Mouse (Mus musculus) hindlimb bud, embryonic 11.5 days (tissue): ENCODE data around the gene Disc1.

Experiments
- DNase-seq: peaks from one replicate; pipeline ENCODE4 v3.0.0-alpha.2; 2012; ENCODE audit warnings: low read depth, low spot score; ENCODE audit errors: extremely low spot score

Gene Disc1

GRCm38 (mm10) chr8:125066913-125067595 is 13.1 kb downstream of the Disc1 start:
- DNase-seq = no peak

DNA sequence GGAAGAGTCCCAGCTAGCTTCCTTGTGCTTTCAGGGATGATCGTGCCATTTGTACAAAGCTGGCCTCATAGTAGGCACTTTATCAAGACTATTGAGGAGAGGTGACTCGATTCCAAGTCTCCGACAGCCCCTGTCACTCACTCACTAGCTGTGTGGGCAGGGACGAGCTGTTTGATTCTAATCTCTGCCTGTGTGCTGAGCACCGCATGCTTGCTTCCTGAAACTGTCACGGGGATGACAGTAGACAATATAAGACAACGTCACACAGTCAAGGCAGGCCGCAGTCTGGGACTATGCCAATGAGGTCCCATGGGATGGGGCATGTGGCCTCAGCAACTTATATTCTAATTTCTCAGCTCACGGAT is 13.6 kb downstream of the Disc1 start:
- no peak for DNase-seq

GRCm38 (mm10) chr8:125068146-125068905 is 14.3 kb downstream of the Disc1 start:
- no peak for DNase-seq

DNA sequence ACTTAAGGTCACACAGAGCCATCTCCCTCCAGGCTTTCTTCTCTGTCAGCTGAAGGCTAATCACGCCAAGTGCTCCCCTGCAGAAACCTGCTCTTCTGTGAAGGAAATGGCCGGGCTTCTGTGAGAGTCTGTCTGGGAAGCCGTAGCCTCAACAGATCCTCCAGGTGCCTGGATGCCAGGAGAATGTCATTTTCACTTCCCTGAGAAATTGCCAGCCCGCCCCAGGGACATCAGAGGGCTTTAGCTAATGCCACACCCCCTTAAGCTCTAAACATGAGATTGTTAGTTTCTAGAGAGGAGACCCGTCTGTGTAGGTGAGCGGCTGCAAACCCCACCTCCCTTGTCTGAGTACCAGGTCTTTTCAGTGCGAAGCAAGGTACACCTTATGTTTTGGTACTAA is 15.3 kb downstream of the Disc1 start:
- no peak for DNase-seq

DNA sequence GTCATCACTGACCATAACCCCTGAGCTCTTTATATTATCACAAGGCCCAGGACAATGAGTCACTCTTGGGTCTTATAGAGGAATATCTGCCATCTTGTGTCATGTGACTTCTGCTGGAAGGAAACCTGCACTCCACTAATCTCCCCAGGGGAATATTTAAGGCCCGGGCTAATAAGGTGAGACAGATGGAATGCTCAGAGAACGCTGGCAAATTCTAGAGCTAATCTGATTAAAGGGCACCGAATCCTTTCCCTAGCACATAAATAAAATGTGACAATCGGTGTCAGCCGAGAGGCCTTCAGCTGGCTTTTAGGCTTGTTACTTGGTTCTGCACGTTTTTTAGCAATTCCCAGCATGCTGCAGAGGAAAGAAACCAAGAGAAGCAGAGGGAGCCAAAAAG is 15.7 kb downstream of the Disc1 start:
- DNase-seq = no peak

GRCm38 (mm10) chr8:125074141-125074540 is 20.1 kb downstream of the Disc1 start:
- no peak for DNase-seq

GRCm38 (mm10) chr8:125074581-125074980 is 20.6 kb downstream of the Disc1 start:
- no peak for DNase-seq

DNA sequence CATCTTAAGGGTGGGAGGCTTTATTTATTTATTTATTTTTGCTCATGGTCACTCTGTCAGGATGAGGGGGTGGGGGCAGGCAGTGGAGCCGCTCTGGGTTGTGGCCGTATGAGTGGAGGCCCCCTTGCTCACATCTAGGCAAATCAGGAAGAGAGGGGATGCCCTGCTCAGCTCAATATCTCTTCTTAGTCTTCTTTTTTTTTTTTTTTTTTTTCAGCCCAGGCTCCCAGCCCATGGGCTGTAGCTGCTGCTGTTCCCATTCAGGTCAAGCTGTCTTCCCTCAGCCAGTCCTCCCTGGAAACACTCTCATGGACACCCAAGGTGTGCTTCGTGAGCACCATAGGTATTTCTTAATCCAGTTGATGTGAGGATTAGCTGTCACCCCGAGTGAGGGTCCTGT is 21.4 kb downstream of the Disc1 start:
- no peak for DNase-seq

DNA sequence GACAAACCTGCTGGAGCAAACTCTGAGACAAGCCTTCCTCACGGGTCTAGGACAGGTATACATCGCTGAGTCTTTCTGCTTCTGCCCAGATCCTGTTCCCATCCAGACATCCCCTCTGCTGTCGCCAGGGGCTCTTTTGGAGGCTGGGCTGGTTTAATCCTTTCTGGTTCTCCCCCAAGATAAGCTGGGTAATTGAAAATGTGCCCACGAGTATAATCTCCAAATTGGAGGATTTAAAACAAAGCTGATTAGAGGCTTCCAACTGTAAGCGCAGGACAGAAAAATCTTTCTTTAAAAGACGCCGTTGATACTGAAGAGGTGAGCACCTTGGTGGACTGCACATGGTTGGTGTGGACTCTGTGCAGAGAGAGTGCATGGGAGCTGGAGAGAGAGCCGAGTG is 23.3 kb downstream of the Disc1 start:
- DNase-seq = no peak

GRCm38 (mm10) chr8:125078771-125079384 is 24.9 kb downstream of the Disc1 start:
- no peak for DNase-seq

- DNase-seq = no peak
These were observed 26.7 kb downstream of the Disc1 start for GRCm38 (mm10) chr8:125080388-125081344.

GRCm38 (mm10) chr8:125083746-125084145 is 29.8 kb downstream of the Disc1 start:
- DNase-seq = no peak

GRCm38 (mm10) chr8:125084523-125084922 is 30.5 kb downstream of the Disc1 start:
- DNase-seq = no peak

GRCm38 (mm10) chr8:125090889-125091740 is 37.1 kb downstream of the Disc1 start:
- DNase-seq = no peak

DNA sequence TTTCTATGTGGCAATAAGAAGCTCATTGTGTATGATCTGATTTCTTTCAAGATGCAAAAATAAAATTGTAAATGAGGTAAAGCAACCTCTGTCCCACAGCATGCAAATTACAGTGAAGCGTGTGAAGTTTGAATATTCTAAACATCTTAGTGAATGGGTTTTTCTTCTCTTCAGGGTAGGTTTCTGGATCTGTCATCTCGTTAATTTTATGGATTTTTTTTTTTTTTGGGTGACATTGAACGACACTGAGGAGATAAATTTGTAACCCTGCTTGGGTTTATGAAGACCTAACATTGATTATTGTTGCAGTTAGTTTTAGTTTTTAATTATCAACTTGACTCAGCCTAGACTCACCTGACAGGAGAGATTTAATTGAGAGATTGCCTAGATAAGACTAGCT is 43.1 kb downstream of the Disc1 start:
- no peak for DNase-seq

- DNase-seq = no peak
These were observed 44.1 kb downstream of the Disc1 start for GRCm38 (mm10) chr8:125098050-125098449.

DNA sequence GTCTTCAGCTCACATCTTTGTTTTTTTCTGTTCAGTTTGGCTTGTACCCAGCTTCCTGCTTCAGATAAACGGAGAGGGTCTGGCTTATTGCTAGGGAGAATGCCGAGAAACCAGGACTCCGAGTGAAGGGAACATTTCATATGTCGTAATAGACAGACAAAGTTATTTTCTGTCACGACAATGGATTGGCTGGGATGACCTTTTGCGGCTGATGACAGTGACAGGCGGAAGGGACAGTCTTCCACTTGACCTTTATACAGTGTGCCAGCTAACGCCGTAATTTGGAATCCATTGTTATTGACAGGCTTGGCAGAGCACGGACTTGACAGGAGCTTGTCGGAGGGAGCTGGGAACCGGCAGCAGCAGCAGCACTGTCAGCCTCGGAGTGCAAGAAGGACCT is 48.3 kb downstream of the Disc1 start:
- no peak for DNase-seq

GRCm38 (mm10) chr8:125113171-125113570 is 59.2 kb downstream of the Disc1 start:
- DNase-seq = no peak

GRCm38 (mm10) chr8:125113831-125114230 is 59.8 kb downstream of the Disc1 start:
- DNase-seq = no peak

GRCm38 (mm10) chr8:125115321-125115720 is 61.3 kb downstream of the Disc1 start:
- DNase-seq = no peak
